Mouse (Mus musculus) layer of hippocampus, adult 2 months (tissue): ENCODE data around the gene Mier2. TPM values are rescaled to one million over a fixed set of nuclear protein-coding genes. Genes with fewer than 3 reads are reported as not detected.
A peak's percentile ranks its signal among the peaks of the same experiment; 100 is the strongest.

Experiments
- DNase-seq, 2 experiments: peaks; one replicate each; pipeline ENCODE4 v3.0.0; 2022; ENCODE audit warnings: low spot score in 2 of 2
- H3K27ac ChIP-seq: fragments of 200-600 bp; 2 replicates; pipeline ENCODE4 v1.8.1; 2022
- H3K4me3 ChIP-seq: fragments of 200-600 bp; 2 replicates; pipeline ENCODE4 v1.8.1; 2022; ENCODE audit warnings: mild to moderate bottlenecking
- CTCF ChIP-seq: fragments of 200-600 bp; conservative IDR thresholded peaks from 2 replicates; pipeline ENCODE4 v1.8.1; 2022; ENCODE audit warnings: antibody characterized with exemption, mild to moderate bottlenecking, moderate library complexity
- microRNA-seq, 2 experiments: library from miRNA; unstranded; fragments of <30 nt; microRNA quantifications; one replicate each; pipeline ENCODE4 v1.2.0; 2021
- total RNA-seq, 2 experiments: library from RNA; stranded (reverse); gene quantifications; 2 replicates each; pipeline ENCODE4 v1.2.3; 2021

Gene Mier2
- total RNA-seq, 2 experiments from 2014 or later = 60.1 to 61.6 TPM

DNA sequence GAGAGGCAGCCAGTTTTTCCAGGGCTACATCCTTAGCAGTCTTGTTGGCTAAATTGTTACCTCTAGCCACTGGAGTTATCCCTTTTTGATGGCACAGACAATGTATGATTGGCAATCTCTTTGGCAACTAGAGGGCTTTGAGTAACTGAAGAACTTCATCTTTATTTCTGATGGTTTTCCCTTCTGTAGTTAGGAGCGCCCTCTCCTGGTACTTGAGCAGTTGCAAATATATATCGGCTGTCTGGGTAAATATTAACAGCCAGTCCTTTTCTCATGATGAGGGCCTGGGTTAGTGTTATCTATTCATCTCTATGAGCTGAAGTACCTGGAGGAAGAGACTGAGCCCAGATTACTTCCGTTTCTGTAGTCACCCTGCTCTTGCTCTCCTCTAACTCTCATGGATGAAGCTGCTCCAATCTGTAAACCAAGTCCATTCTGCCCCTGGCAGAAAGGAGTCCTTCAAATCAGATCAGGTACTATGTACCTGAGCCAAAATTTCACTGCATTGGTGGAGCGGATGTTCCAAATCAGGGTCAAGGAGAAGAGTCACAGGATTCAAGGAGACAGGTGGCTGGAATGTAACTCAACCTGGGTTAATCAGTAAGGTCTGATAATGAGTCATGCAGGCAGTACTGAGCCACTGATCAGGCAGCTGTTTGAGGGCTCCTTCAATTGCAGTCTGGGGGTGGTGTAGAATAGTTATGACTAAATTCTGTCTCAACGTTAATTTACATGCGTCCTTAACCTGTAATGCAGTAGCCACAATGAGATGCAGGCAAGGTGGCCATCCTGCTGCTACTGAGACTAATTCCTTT is 52.0 kb downstream of the Mier2 start:
- peak; percentile 65 for TF ChIP-seq CTCF
- no peak overlapping the region for H3K27ac ChIP-seq
- DNase-seq = no peak
- H3K4me3 ChIP-seq = no peak overlapping the region

DNA sequence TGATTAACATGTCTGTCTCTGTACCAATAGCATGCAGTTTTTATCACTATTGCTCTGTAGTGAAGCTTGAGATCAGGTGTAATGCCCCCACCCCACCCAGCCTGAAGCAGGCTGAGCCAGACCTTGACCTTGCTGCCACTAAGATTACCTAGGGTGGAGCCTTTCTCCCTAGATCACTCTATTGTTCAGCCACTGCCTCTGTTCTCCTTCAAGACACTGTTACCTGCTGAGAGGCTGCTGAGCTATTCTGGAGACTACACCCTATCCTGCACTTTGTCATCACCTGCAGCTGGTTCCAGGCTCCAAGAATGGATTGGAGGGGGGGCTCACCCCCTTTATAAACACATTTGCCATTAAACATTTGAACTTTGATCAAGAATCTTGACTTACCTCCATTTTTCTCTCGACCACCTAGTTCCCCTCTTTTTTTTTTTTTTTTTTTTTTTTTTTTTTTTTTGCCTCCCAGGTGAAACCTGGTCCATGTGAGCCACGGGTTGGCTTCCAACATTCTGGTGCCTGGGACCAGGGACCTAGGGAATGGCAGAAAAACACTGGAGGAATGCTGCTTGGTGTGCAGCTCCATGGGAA is 58.2 kb downstream of the Mier2 start:
- TF ChIP-seq CTCF = no peak
- H3K27ac ChIP-seq = no peak overlapping the region
- H3K4me3 ChIP-seq = no peak overlapping the region
- no peak for DNase-seq

DNA sequence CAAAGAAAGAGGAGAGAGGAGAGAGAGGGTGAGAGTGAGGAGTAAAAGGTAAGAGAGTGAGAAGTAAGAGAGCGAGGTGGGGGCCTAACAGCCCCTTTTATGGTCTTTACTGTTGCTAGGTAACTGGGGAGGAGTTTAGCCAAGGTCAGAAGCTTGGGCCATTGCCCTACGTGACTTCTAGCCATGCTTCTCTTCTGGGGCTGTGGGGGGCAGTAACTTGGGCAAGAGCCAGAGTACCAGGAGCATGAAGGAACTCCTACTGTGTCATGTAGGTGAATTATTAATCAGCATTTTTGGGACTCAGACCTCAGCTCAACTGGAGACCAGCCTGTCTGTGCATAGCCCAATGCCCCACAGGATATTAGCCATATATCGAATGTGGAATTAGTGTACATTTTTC is 59.1 kb downstream of the Mier2 start:
- no peak for DNase-seq
- TF ChIP-seq CTCF = no peak
- Histone ChIP-seq H3K27ac (no peak overlapping the region), H3K4me3 (no peak overlapping the region)

Small RNAs within 50 kb of the gene (microRNA-seq; reads per million reads assigned to microRNA genes)
- gene Mir6909 = 0 reads per million in 2 experiments

Other genes starting within 250 kb of the Mier2 start
- not detected for gene Vmn2r82, start 198.7 kb downstream of the Mier2 start, total RNA-seq
- not detected for gene Vmn2r83, start 86.5 kb downstream of the Mier2 start, total RNA-seq
- 1 to 10 TPM; 4.2 to 4.9 TPM for gene Plpp2, start 21.4 kb downstream of the Mier2 start, total RNA-seq
- 1 to 10 TPM in 1 of 2 experiments, not detected in 1; 1.2 TPM for gene Theg, start 32.1 kb upstream of the Mier2 start, total RNA-seq
- 10 to 100 TPM; 15.5 to 16.6 TPM for gene C2cd4c, start 58.8 kb upstream of the Mier2 start, total RNA-seq
- gene Shc2, start 82.7 kb upstream of the Mier2 start, total RNA-seq = 10 to 100 TPM; 44.7 to 49.4 TPM
- under 1 TPM; 0.29 to 0.38 TPM for gene Odf3l2, start 90.5 kb upstream of the Mier2 start, total RNA-seq
- gene Madcam1, start 109.4 kb upstream of the Mier2 start, total RNA-seq = not detected
- gene Tpgs1, start 114.2 kb upstream of the Mier2 start, total RNA-seq = 10 to 100 TPM; 67.8 to 73.5 TPM
- 10 to 100 TPM; 73.1 to 79.8 TPM for gene Cdc34, start 127.0 kb upstream of the Mier2 start, total RNA-seq
- gene Gzmm, start 133.8 kb upstream of the Mier2 start, total RNA-seq = 1 to 10 TPM; 3.3 to 4.0 TPM
- gene Bsg, start 149.3 kb upstream of the Mier2 start, total RNA-seq = 100 to 1,000 TPM; 538 TPM
- 100 to 1,000 TPM; 118 TPM for gene Hcn2, start 161.4 kb upstream of the Mier2 start, total RNA-seq
- gene Polrmt, start 191.4 kb upstream of the Mier2 start, total RNA-seq = 10 to 100 TPM; 44.5 to 50.6 TPM
- 1 to 10 TPM; 1.9 to 2.8 TPM for gene Fgf22, start 199.9 kb upstream of the Mier2 start, total RNA-seq
- gene Rnf126, start 211.8 kb upstream of the Mier2 start, total RNA-seq = 10 to 100 TPM; 85.0 to 88.3 TPM
- gene Fstl3, start 222.1 kb upstream of the Mier2 start, total RNA-seq = 1 to 10 TPM; 2.5 to 2.7 TPM
- gene Prss57, start 235.8 kb upstream of the Mier2 start, total RNA-seq = under 1 TPM; 0.26 to 0.37 TPM
- gene Palm, start 238.4 kb upstream of the Mier2 start, total RNA-seq = 100 to 1,000 TPM; 275 to 277 TPM